Mouse (Mus musculus) heart, adult 18-20 months (tissue): ENCODE results near the gene Fance. TPM values are rescaled to one million over a fixed set of nuclear protein-coding genes. Genes with fewer than 3 reads are reported as not detected.

Source experiments
- total RNA-seq, 2 experiments: library from RNA; stranded (reverse); gene quantifications; 2 replicates each; pipeline ENCODE4 v1.2.3; 2021

The Fance gene
- total RNA-seq, 2 experiments from 2014 or later: 10.5 to 12.7 TPM

Other genes starting within 250 kb of the Fance start
- under 1 TPM in 1 of 2 experiments, not detected in 1; 0.33 TPM for gene Tcp11, start 232.9 kb upstream of the Fance start, total RNA-seq
- under 1 TPM; 0.59 to 0.62 TPM for gene Scube3, start 171.4 kb upstream of the Fance start, total RNA-seq
- 10 to 100 TPM; 10.7 to 13.9 TPM for gene Zfp523, start 136.4 kb upstream of the Fance start, total RNA-seq
- gene Def6, start 105.7 kb upstream of the Fance start, total RNA-seq: 1 to 10 TPM; 3.2 to 3.3 TPM
- 10 to 100 TPM; 28.1 to 29.9 TPM for gene Ppard, start 80.8 kb upstream of the Fance start, total RNA-seq
- gene Rpl10a, start 15.0 kb downstream of the Fance start, total RNA-seq: 100 to 1,000 TPM; 422 to 438 TPM
- gene Tead3, start 37.3 kb downstream of the Fance start, total RNA-seq: 10 to 100 TPM; 12.0 to 13.3 TPM
- gene Tulp1, start 51.7 kb downstream of the Fance start, total RNA-seq: not detected
- gene Fkbp5, start 204.0 kb downstream of the Fance start, total RNA-seq: 100 to 1,000 TPM in 1 of 2 experiments, 10 to 100 TPM in 1; 65.4 to 103 TPM
- not detected for gene Armc12, start 217.3 kb downstream of the Fance start, total RNA-seq
- not detected for gene Clpsl2, start 235.9 kb downstream of the Fance start, total RNA-seq
- gene Clps, start 247.2 kb downstream of the Fance start, total RNA-seq: not detected